Comparison of ENCODE assay signal across 7 mouse cellular contexts in the genomic region with DNA sequence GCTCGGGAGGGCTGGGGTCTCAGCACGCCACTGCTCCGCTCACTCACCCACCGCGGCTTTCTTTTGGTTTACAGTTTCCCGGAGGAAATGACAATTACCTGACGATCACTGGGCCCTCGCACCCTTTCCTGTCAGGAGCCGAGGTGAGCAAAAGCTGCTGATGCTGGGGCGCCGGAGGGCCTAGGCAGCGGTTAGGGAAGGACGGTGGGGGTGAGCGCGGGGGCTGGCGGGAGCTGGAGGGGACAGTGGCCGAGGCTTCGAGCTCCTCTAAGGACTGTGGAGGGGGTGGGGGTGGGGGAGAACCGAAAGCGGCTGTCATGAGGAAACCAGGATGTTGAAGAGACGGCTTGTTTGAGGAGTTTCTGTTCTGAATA. TPM values are rescaled to one million over a fixed set of nuclear protein-coding genes. Genes with fewer than 3 reads are reported as not detected.
DNase-seq lines count a peak whose midpoint lies in the region; ATAC-seq and TF ChIP-seq lines count a peak whose summit lies in the region.

No protein-coding gene starts in this region.

- peaks cover 2% of the 10 kb centered on the region; the same call in 1 of the 2 replicates for H3K36me3 ChIP-seq in neural tube, embryonic 11.5 days (ENCODE audit: control insufficient read depth, insufficient read depth, low read length)
- peaks cover 4% of the 10 kb centered on the region; the same call in 1 of the 2 replicates for H3K36me3 ChIP-seq in limb, embryonic 14.5 days (ENCODE audit: control insufficient read depth, insufficient read depth, low read length)
- H3K36me3 ChIP-seq in stomach, embryonic 14.5 days (ENCODE audit: control insufficient read depth, insufficient read depth, low read length) = peaks cover 7% of the 10 kb centered on the region; the same call in 1 of the 2 replicates

- peak overlapping the region; percentile 51; the same call in 1 of the 2 replicates for H3K27ac ChIP-seq in neural tube, embryonic 11.5 days (ENCODE audit: low read depth, low read length)
- peak overlapping the region; percentile 80 for H3K27ac ChIP-seq in limb, embryonic 14.5 days (replicated peaks; ENCODE audit: low read depth, low read length)
- H3K27ac ChIP-seq in stomach, embryonic 14.5 days (ENCODE audit: low read length) = peak overlapping the region; percentile 48

- no peak for DNase-seq in neural tube, embryonic 11.5 days (ENCODE audit: low spot score)
- no peak for DNase-seq in neural tube, embryonic 10.5 days (ENCODE audit: extremely low spot score, low spot score)
- DNase-seq in limb, embryonic 14.5 days (ENCODE audit: low spot score) = peak; percentile 10
- no peak for DNase-seq in cerebellum, postnatal 25 days
- DNase-seq in lung, postnatal 25 days (ENCODE audit: low spot score) = no peak

- peak overlapping the region; percentile 55 for H3K4me2 ChIP-seq in neural tube, embryonic 11.5 days (ENCODE audit: low read depth)
- H3K4me2 ChIP-seq in limb, embryonic 14.5 days (replicated peaks; ENCODE audit: low read depth, low read length, severe bottlenecking) = peak overlapping the region; percentile 58
- H3K4me2 ChIP-seq in stomach, embryonic 14.5 days (replicated peaks; ENCODE audit: low read depth, low read length) = peak overlapping the region; percentile 49

- peak overlapping the region; percentile 94 for H3K4me3 ChIP-seq in neural tube, embryonic 11.5 days (ENCODE audit: low read depth, low read length)
- peak overlapping the region; percentile 97 for H3K4me3 ChIP-seq in limb, embryonic 14.5 days (replicated peaks; ENCODE audit: low read length)
- peak overlapping the region; percentile 75 for H3K4me3 ChIP-seq in stomach, embryonic 14.5 days (ENCODE audit: low read depth, low read length)

- WGBS in neural tube, embryonic 11.5 days = 2% methylated on average over 20 of the region's 21 CpGs
- under 1% methylated on average over 21 of the region's 21 CpGs for WGBS in limb, embryonic 14.5 days
- 2% methylated on average over 21 of the region's 21 CpGs for WGBS in stomach, embryonic 14.5 days

- TF ChIP-seq POLR2A in limb, embryonic 14.5 days (IDR thresholded peaks at IDR 0.05; ENCODE audit: borderline replicate concordance, extremely low read depth, insufficient read depth, insufficient read length) = no peak

- H3K27me3 ChIP-seq in neural tube, embryonic 11.5 days (ENCODE audit: control insufficient read depth, insufficient read depth, low read length) = no peaks in the 10 kb centered on the region
- no peaks in the 10 kb centered on the region for H3K27me3 ChIP-seq in limb, embryonic 14.5 days (ENCODE audit: control insufficient read depth, insufficient read depth, low read length)
- H3K27me3 ChIP-seq in stomach, embryonic 14.5 days (ENCODE audit: control insufficient read depth, insufficient read depth, low read length) = no peaks in the 10 kb centered on the region

- H3K9me3 ChIP-seq in neural tube, embryonic 11.5 days (ENCODE audit: control insufficient read depth, low read length) = no peaks in the 10 kb centered on the region
- H3K9me3 ChIP-seq in limb, embryonic 14.5 days (ENCODE audit: control insufficient read depth, low read length) = no peaks in the 10 kb centered on the region
- no peaks in the 10 kb centered on the region for H3K9me3 ChIP-seq in stomach, embryonic 14.5 days (ENCODE audit: control insufficient read depth, low read depth, low read length)

- peaks cover 6% of the 10 kb centered on the region for H3K4me1 ChIP-seq in neural tube, embryonic 11.5 days (ENCODE audit: control insufficient read depth, insufficient read depth, low read length)
- peaks cover 12% of the 10 kb centered on the region for H3K4me1 ChIP-seq in limb, embryonic 14.5 days (ENCODE audit: control insufficient read depth, insufficient read depth, low read length)
- 0 out of 2 replicates have a peak, but pooled peaks cover 6% of the 10 kb centered on the region for H3K4me1 ChIP-seq in stomach, embryonic 14.5 days (ENCODE audit: control insufficient read depth, insufficient read depth, low read length)

- ATAC-seq in neural tube, embryonic 11.5 days (ENCODE audit: insufficient read depth, low FRiP score, low TSS enrichment) = peak; percentile 49
- ATAC-seq in erythroblast, adult 5-6 weeks (replicated peaks; ENCODE audit: low FRiP score, poor library complexity, severe bottlenecking) = peak; percentile 18; the same call in 1 of the 2 replicates
- no peak for ATAC-seq in limb, embryonic 14.5 days (ENCODE audit: low FRiP score, low read depth)
- peak; percentile 15; the same call in 1 of the 2 replicates for ATAC-seq in stomach, embryonic 14.5 days (ENCODE audit: insufficient number of reproducible peaks, insufficient read depth, low FRiP score, low read depth)

- peak overlapping the region; percentile 75 for H3K9ac ChIP-seq in neural tube, embryonic 11.5 days (ENCODE audit: low read length)
- H3K9ac ChIP-seq in limb, embryonic 14.5 days (ENCODE audit: low read depth, low read length, severe bottlenecking) = peak overlapping the region; percentile 86
- H3K9ac ChIP-seq in stomach, embryonic 14.5 days (replicated peaks; ENCODE audit: low read depth, low read length) = peak overlapping the region; percentile 77

RNA-seq across cellular contexts. Expression of a gene that starts 0.4 kb away (rescaled TPM):
- polyA plus RNA-seq in neural tube, embryonic 11.5 days (2014; fragmentation: Nextera tagmentation; extraction: Ambion mirVana) = 38.2 and 40.9 TPM in 2 replicates
- total RNA-seq in erythroblast, adult 5-6 weeks (2015; ENCODE audit: low replicate concordance) = 6.7 and 10.8 TPM in 2 replicates
- total RNA-seq in erythroblast, adult 5-6 weeks (2017; ENCODE audit: low replicate concordance) = 1.3 and 4.3 TPM in 2 replicates
- polyA plus RNA-seq in limb, embryonic 14.5 days (2012; rRNA removed) = 29.5 and 35.3 TPM in 2 replicates
- 21.4 and 24.7 TPM in 2 replicates for polyA plus RNA-seq in limb, embryonic 14.5 days (2014; fragmentation: Nextera tagmentation; extraction: Ambion mirVana)
- polyA plus RNA-seq in stomach, embryonic 14.5 days (2014; fragmentation: Nextera tagmentation; extraction: Ambion mirVana) = 26.6 and 27.3 TPM in 2 replicates

RNA-seq across cellular contexts. Expression of a gene that starts 0.8 kb away (rescaled TPM):
- polyA plus RNA-seq in neural tube, embryonic 11.5 days (2014; fragmentation: Nextera tagmentation; extraction: Ambion mirVana) = 52.0 and 54.9 TPM in 2 replicates
- 16.3 and 16.9 TPM in 2 replicates for total RNA-seq in erythroblast, adult 5-6 weeks (2015; ENCODE audit: low replicate concordance)
- 11.3 and 16.0 TPM in 2 replicates for total RNA-seq in erythroblast, adult 5-6 weeks (2017; ENCODE audit: low replicate concordance)
- 36.5 and 50.0 TPM in 2 replicates for polyA plus RNA-seq in limb, embryonic 14.5 days (2012; rRNA removed)
- 39.7 and 40.0 TPM in 2 replicates for polyA plus RNA-seq in limb, embryonic 14.5 days (2014; fragmentation: Nextera tagmentation; extraction: Ambion mirVana)
- polyA plus RNA-seq in stomach, embryonic 14.5 days (2014; fragmentation: Nextera tagmentation; extraction: Ambion mirVana) = 47.3 and 56.0 TPM in 2 replicates

RNA-seq across cellular contexts. Expression of a gene that starts 22.2 kb away (rescaled TPM):
- 56.4 and 58.4 TPM in 2 replicates for polyA plus RNA-seq in neural tube, embryonic 11.5 days (2014; fragmentation: Nextera tagmentation; extraction: Ambion mirVana)
- 21.1 and 51.1 TPM in 2 replicates for total RNA-seq in erythroblast, adult 5-6 weeks (2015; ENCODE audit: low replicate concordance)
- 22.7 and 42.8 TPM in 2 replicates for total RNA-seq in erythroblast, adult 5-6 weeks (2017; ENCODE audit: low replicate concordance)
- 52.4 and 57.6 TPM in 2 replicates for polyA plus RNA-seq in limb, embryonic 14.5 days (2012; rRNA removed)
- 50.0 and 52.6 TPM in 2 replicates for polyA plus RNA-seq in limb, embryonic 14.5 days (2014; fragmentation: Nextera tagmentation; extraction: Ambion mirVana)
- polyA plus RNA-seq in stomach, embryonic 14.5 days (2014; fragmentation: Nextera tagmentation; extraction: Ambion mirVana) = 49.7 and 56.0 TPM in 2 replicates

RNA-seq across cellular contexts. Expression of a gene that starts 25.2 kb away (rescaled TPM):
- 47.1 and 54.6 TPM in 2 replicates for polyA plus RNA-seq in neural tube, embryonic 11.5 days (2014; fragmentation: Nextera tagmentation; extraction: Ambion mirVana)
- total RNA-seq in erythroblast, adult 5-6 weeks (2015; ENCODE audit: low replicate concordance) = 6.7 and 22.4 TPM in 2 replicates
- 7.2 and 13.8 TPM in 2 replicates for total RNA-seq in erythroblast, adult 5-6 weeks (2017; ENCODE audit: low replicate concordance)
- 41.9 and 43.1 TPM in 2 replicates for polyA plus RNA-seq in limb, embryonic 14.5 days (2012; rRNA removed)
- polyA plus RNA-seq in limb, embryonic 14.5 days (2014; fragmentation: Nextera tagmentation; extraction: Ambion mirVana) = 36.7 and 40.8 TPM in 2 replicates
- polyA plus RNA-seq in stomach, embryonic 14.5 days (2014; fragmentation: Nextera tagmentation; extraction: Ambion mirVana) = 41.3 and 45.3 TPM in 2 replicates

RNA-seq across cellular contexts. Expression of a gene that starts 48.8 kb away (rescaled TPM):
- polyA plus RNA-seq in neural tube, embryonic 11.5 days (2014; fragmentation: Nextera tagmentation; extraction: Ambion mirVana) = 51.9 and 54.5 TPM in 2 replicates
- total RNA-seq in erythroblast, adult 5-6 weeks (2015; ENCODE audit: low replicate concordance) = not detected in 2 replicates
- total RNA-seq in erythroblast, adult 5-6 weeks (2017; ENCODE audit: low replicate concordance) = 0.26 TPM in 1 of 2 replicates, not detected in the other
- 26.4 and 31.9 TPM in 2 replicates for polyA plus RNA-seq in limb, embryonic 14.5 days (2012; rRNA removed)
- 18.9 and 21.5 TPM in 2 replicates for polyA plus RNA-seq in limb, embryonic 14.5 days (2014; fragmentation: Nextera tagmentation; extraction: Ambion mirVana)
- 14.6 and 16.2 TPM in 2 replicates for polyA plus RNA-seq in stomach, embryonic 14.5 days (2014; fragmentation: Nextera tagmentation; extraction: Ambion mirVana)
